Mouse (Mus musculus): ENCODE results near the gene Pik3c2g.

The Pik3c2g gene

GRCm38 (mm10) chr6:139839907-139840306, 252.9 kb downstream of the Pik3c2g start:
- no peak for DNase-seq (ENCODE audit: extremely low spot score, low read depth, low spot score)

- no peak for DNase-seq (ENCODE audit: extremely low spot score, low read depth, low spot score)
Observed at GRCm38 (mm10) chr6:139841272-139841671, 254.3 kb downstream of the Pik3c2g start.

- no peak for DNase-seq (ENCODE audit: extremely low spot score, low read depth, low spot score)
Observed at GRCm38 (mm10) chr6:139842626-139843025, 255.6 kb downstream of the Pik3c2g start.

GRCm38 (mm10) chr6:139843531-139843930, 256.5 kb downstream of the Pik3c2g start:
- no peak for DNase-seq (ENCODE audit: extremely low spot score, low read depth, low spot score)

- no peak for DNase-seq (ENCODE audit: extremely low spot score, low read depth, low spot score)
Observed at GRCm38 (mm10) chr6:139846889-139847544, 260.0 kb downstream of the Pik3c2g start.

- no peak for DNase-seq (ENCODE audit: extremely low spot score, low read depth, low spot score)
Observed at GRCm38 (mm10) chr6:139849931-139850330, 262.9 kb downstream of the Pik3c2g start.

GRCm38 (mm10) chr6:139851705-139852603, 264.9 kb downstream of the Pik3c2g start:
- no peak for DNase-seq (ENCODE audit: extremely low spot score, low read depth, low spot score)

- DNase-seq (ENCODE audit: extremely low spot score, low read depth, low spot score): no peak
Observed at GRCm38 (mm10) chr6:139852836-139853235, 265.8 kb downstream of the Pik3c2g start.

GRCm38 (mm10) chr6:139860141-139860540, 273.1 kb downstream of the Pik3c2g start:
- no peak for DNase-seq (ENCODE audit: extremely low spot score, low read depth, low spot score)

GRCm38 (mm10) chr6:139861534-139861933, 274.5 kb downstream of the Pik3c2g start:
- DNase-seq (ENCODE audit: extremely low spot score, low read depth, low spot score): no peak

- DNase-seq (ENCODE audit: extremely low spot score, low read depth, low spot score): no peak
Observed at GRCm38 (mm10) chr6:139865059-139865673, 278.1 kb downstream of the Pik3c2g start.

GRCm38 (mm10) chr6:139874418-139875176, 287.6 kb downstream of the Pik3c2g start:
- DNase-seq (ENCODE audit: extremely low spot score, low read depth, low spot score): peak; percentile 14

- DNase-seq (ENCODE audit: extremely low spot score, low read depth, low spot score): no peak
Observed at GRCm38 (mm10) chr6:139876691-139877090, 289.7 kb downstream of the Pik3c2g start.

- no peak for DNase-seq (ENCODE audit: extremely low spot score, low read depth, low spot score)
Observed at GRCm38 (mm10) chr6:139877476-139878361, 290.7 kb downstream of the Pik3c2g start.

GRCm38 (mm10) chr6:139878362-139878696, 291.3 kb downstream of the Pik3c2g start:
- DNase-seq (ENCODE audit: extremely low spot score, low read depth, low spot score): no peak

GRCm38 (mm10) chr6:139882076-139882475, 295.1 kb downstream of the Pik3c2g start:
- DNase-seq (ENCODE audit: extremely low spot score, low read depth, low spot score): no peak

- no peak for DNase-seq (ENCODE audit: extremely low spot score, low read depth, low spot score)
Observed at GRCm38 (mm10) chr6:139887175-139887574, 300.2 kb downstream of the Pik3c2g start.

GRCm38 (mm10) chr6:139895637-139896036, 308.6 kb downstream of the Pik3c2g start:
- DNase-seq (ENCODE audit: extremely low spot score, low read depth, low spot score): no peak

- DNase-seq (ENCODE audit: extremely low spot score, low read depth, low spot score): no peak
Observed at GRCm38 (mm10) chr6:139899630-139900151, 312.7 kb downstream of the Pik3c2g start.

- no peak for DNase-seq (ENCODE audit: extremely low spot score, low read depth, low spot score)
Observed at GRCm38 (mm10) chr6:139901801-139902200, 314.8 kb downstream of the Pik3c2g start.
